Mouse (Mus musculus) spleen, postnatal 10 days (tissue): Measurements from ENCODE around the gene Pgls.

Experiments
- DNase-seq, 2 experiments: peaks; one replicate each; pipeline ENCODE4 v3.0.0; 2021 to 2022; ENCODE audit warnings: low spot score in 2 of 2

Gene Pgls

GRCm38 (mm10) chr8:71598375-71598774, 6.4 kb downstream of the Pgls start:
- DNase-seq, result no peak

DNA sequence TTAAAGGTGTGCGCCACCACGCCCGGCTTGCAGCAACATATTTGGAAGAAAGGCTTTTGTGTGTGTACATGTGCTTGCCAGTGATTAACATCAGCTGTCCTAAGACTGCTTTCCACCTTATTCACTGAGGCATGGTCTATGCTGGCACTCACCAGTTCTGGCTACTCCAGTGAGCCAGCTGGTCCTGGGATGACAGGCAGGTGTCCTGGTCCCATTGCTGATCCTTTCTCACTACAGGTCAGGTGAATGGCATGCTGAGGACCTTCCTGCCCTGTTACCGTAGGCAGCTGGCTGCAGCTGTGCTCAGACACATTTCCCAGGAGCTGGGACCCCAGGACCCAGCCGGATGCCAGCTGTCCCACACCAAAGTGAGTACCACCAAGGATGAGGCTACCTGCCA, 6.9 kb downstream of the Pgls start:
- DNase-seq, result no peak

DNA sequence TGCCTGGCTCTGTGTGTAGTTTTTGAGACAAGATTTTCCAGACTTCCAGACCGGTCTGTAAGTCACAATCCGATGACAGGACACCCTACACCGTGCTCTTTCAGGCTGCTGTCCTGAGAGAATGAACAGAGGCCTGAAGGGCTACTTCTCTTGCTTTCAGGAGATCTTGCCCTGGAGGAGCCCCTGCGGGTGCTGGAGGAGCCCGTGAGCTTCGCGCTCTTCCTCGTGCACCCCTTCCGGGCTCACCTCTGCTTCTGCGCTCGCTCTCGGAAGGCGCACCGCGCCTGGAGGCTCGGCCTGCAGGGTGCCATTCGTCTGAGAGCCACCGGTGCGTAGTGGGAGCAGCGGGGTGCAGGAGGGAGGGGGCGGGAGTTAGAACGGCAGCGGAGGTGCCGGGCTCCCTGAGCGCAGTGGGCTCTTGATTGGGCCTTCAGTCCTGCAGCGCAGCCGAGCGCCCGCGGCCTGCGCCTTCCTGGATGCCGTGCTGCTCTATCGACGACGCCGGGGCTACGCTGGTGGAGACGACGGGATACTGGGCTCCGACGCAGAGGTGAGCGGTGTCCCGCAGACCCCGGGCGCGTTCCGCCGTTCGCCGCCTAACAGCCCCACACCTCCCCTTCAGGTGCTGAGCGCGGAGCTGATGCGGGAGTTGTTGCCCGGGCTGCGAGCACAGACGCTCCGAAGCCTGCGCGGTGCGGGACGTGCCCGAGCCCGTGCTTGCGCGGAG, 10.1 kb downstream of the Pgls start:
- DNase-seq, result peak in 1 of 2 experiments; percentile 47

GRCm38 (mm10) chr8:71602666-71603334, 10.8 kb downstream of the Pgls start:
- DNase-seq, result no peak

GRCm38 (mm10) chr8:71604021-71604420, 12.0 kb downstream of the Pgls start:
- DNase-seq, result no peak

GRCm38 (mm10) chr8:71610822-71611651, 19.1 kb downstream of the Pgls start, which contains the start of gene Colgalt1:
Colgalt1 (plus strand) TSS chr8:71610998.
- DNase-seq, result peak; percentile 87 to 97

- no peak for DNase-seq
Measured at GRCm38 (mm10) chr8:71612141-71612540, 20.2 kb downstream of the Pgls start.

- DNase-seq, result no peak
Measured at GRCm38 (mm10) chr8:71613418-71613817, 21.4 kb downstream of the Pgls start.

- no peak for DNase-seq
Measured at GRCm38 (mm10) chr8:71619786-71620185, 27.8 kb downstream of the Pgls start.

GRCm38 (mm10) chr8:71625088-71625487, 33.1 kb downstream of the Pgls start:
- no peak for DNase-seq

DNA sequence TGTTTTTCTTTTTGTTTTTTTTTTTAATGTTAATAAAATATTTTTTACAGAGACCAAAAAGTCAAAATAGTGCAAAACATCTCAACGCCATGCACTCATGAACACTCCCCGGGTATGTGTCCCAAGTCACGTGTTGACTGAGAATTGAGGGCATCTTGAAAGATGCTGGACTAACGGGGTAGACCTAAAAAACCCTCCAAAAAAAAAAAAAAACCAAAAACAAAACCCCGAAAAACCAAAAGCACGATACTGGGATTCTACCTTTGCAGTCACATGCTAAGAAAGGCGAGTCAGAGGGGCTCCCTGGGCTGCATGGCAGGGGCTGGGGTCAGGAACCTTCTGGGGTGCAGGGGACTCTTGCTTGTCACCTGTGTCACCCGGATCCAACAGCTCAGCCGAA, 34.8 kb downstream of the Pgls start:
- DNase-seq, result no peak

DNA sequence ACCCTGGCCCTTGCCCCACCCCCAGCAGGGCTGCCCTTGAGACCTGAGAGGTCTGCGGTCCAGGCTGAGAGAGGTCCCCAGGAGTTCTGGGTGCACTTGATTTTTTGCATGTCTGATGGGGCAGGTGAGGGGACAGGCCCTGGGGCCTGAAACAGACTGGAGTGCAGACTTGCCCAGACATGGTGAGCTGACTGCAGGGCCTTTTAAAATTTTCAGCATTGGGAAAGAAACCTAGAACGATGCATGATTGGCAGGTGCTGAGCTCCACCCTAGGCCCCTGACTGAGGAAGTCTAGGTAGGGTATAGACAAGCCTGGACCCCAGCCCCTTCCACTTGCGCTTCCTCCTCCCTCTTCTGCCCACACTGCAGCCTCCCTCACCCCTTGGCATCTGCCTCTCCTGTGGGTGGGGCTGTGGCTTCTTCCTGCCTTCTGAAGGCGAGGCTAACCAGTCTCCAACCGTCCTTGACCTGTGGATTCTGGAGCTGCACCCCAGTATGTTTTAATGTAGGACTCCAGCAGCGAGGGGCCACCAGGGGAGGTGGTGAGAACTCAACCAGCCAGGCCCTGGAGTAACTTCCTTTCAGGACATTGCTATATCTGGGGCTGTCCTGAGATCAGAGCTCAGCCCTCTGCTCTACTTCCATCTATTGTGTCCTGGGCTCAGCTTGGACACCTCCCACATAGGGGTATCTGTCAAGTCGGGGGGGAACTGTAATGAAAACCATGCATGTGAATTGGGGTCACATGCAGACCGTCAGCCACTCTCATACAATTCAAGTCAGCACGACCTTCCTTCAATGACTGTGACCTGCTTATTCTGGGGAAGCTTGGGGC, 35.5 kb downstream of the Pgls start:
- no peak for DNase-seq

DNA sequence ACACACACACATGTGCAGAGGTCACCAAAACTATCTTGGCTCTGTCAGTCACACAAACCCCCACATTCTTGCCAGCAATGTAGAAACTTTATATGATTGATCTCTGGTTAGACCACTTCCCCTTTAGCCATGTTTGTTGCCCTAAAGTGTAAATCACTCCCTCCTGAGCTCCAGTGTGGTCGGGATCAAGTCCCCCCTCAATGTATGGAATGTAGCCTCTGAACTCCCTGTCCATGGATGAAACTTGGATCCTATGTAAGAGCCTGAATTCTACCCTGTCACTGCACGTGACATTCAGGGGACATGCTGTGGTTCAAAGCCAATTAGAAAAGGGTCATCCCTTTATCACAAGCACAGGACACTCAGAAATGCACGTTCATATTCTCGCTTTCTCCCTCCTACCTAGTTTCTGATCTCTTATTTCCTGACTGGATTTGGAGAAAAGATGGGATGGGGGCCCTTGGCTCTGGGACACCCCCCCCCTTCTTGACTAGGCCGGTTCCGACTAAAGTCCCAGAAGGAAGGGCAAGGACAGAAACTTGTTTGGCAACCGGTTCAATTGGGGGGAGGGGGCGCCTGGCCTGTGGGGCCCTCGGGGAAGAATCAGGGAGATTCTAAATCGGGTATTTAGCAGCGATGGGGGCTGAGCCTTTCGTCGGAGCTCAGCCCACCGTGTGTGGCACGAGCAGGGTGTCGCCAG, 36.6 kb downstream of the Pgls start:
- DNase-seq, result no peak

DNA sequence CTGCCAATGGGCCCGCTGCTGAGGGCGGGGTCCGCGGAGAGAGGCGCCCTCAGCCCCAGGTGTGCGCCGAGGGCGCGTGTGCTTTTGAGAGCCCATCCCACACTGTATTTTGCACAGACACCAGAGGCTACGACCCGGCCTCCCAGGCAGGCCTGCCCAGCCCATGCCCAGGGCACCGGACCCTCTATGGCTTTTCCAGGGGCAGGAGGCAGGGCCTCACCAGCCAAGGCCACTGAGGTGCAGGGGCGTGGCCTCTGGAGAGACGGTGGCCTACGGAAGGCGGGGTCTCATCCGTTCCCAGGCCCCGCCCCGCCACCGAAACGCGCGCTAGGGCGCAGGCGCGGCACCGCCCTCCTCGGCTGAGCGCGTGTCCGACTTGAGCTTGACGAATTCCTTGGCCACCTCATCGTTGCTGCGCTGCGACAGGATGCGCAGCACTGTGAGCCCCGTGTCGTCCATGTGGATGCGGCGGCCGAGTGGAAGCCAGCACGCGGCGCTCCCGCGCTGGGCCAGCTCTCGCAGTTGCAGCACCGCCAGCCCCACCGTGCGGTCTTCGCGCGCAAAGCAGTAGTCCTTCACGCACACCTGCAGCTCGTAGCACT, 37.2 kb downstream of the Pgls start:
- DNase-seq, result peak; percentile 86 to 92

GRCm38 (mm10) chr8:71629781-71630212, 37.8 kb downstream of the Pgls start:
- peak; percentile 29 to 61 for DNase-seq

DNA sequence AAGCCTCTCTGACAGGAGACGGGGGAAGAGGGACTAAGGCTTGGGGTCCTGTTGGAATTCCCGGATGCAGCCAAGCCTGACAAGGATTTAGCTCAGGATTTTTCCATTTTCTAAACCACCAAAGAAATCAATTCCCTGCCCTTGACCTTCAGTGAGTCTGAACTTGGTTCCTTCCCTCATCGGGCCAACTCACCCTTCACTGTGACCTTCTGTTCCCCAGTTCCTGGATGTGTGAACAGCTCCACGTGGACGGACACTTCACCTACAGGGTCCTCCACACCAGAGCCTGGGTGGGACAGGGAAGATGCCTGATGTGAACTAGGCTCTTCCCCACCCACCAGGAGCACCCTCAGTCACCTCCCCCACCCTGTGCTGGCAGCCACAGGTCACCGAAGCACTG, 38.8 kb downstream of the Pgls start:
- DNase-seq, result no peak

- no peak for DNase-seq
Measured at GRCm38 (mm10) chr8:71631897-71632296, 39.9 kb downstream of the Pgls start.

DNA sequence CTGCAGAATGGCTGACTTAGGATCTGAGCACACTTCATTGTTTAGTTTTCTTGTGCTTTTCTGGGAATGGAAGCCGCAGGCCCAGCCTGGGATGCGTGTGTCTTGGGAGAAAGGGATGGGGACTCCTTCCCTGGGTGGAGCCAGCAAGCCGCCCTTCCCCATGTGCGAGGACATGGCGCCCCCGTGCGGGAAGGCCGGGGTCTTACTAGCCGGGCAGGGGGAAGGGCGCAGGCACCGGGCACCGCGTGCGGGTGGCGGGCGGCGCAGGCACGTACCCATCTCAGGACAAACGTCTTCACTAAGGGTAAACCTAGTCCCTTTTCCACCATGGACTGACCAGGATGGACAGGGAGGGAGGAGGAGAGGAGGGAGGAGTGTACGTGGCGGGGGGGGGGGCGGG, 41.2 kb downstream of the Pgls start:
- DNase-seq, result peak; percentile 57 to 82

- peak; percentile 33 to 74 for DNase-seq
Measured at GRCm38 (mm10) chr8:71633981-71634667, 42.1 kb downstream of the Pgls start.
